Mouse (Mus musculus) CD4-positive helper T cell, adult 2 months (primary cell): ENCODE measurements around the gene Gm29427.

Source experiments
- DNase-seq: peaks from one replicate; pipeline ENCODE4 v3.0.0-alpha.2; 2012; ENCODE audit warnings: low read depth, missing footprints, low spot score

The Gm29427 gene

DNA sequence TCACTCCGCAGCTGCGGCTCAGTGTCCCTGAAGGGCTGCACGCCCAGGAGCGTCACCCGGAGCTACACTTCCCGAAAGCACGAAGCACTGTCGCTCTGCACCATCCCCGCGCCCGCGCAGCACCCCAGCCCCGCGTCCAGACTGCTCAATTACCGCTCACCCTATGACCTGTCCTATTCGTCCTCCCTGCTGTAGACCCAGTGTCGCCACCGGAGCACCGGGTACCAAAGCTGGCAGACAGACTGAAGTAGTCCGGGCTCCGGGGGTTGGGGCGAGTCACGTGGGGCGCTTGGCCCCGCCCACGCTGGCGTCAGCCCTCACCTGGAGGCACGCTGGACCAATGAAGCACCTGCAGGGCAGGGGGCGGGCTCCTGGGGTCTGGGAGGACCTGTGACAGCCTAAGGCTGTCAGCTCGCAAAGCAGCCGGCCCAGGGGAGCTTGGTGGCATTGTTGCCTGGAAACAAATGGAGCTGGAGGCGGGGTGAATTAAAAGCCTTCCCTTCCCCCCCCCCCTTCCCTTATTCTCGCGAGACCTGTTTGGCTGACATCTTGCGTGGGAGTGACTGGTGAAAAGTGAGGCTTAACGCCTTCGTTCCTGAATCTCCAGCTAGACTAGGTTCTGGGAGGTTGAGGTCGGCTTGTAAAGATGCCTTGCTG lies at the start of gene Gm29427:
TSS of gene Gm29427 (minus strand) at position 239 of the 657 bp plus-strand sequence.
- peak; percentile 99 for DNase-seq

DNA sequence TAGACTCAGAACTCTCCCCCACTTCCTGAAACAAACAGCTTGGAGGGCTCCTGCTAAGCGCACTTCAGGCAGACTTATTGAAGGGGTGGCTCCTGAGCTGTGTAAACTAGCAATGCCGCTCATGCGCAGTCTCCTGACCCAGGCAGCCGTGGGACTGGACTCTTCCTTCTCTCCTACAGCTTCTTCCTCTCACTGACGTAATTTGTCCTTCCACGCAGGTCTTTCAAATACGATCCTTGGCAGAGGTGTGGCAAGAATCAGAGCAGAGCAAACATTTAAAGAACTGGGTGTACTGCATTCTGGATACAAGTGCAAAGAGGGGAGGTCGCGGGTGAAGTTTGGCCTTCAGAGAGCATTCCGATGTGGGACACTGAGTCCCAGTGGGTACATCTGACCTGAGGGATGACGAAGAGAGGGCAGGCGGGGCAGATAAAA lies 48.4 kb upstream of the Gm29427 start:
- DNase-seq, result no peak

DNA sequence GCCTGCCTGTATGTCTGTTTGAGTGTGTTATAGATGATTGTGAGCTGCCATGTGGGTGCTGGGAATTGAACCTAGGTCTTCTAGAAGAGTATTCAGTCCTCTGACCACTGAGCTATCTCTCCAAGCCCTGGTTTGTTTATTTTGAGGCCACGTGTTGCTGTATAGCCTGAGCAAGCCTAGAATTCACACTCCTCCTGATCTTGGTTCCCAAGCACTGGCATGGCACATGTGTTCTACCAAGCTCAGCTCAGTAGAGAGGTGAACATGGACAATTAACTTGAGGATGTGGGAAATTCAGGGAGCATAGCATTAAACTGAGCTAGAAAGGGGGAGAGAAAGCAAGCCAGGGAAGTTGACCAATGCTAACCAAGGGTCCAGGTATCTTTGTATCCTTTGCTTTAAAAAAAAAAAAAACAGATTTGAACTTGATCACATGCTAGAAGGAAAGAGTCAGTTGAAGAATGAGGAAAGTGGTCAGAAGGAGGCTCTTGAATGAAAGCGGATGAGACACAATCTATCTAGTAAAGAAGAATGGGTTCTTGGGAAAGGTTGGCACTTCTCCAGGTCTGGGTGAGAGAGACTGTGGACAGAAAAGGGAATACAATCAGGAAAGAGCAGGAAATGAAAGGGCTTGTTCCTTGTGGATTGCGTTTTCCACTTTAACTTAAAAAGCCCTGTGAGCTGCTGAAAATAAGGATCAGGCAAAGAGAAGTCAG lies 46.6 kb upstream of the Gm29427 start:
- no peak for DNase-seq

DNA sequence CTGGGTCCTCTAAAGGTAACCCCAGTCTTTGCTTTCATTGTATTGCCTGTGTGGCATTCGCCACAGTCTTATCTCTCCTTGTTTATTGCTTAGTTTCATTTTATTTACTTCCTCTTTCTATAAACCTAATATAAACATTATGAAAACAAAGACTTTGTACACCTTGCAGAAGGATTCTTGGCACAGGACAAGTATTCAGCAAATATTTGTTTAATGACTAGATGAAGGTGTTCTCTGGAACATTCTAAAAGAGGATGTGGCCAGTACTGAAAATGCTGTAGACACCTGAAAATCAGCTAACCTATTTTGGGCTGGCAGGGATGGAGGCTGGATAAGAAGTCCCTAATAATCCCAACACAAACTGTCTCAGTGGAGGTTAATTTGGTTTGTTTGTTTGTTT lies 46.0 kb upstream of the Gm29427 start:
- DNase-seq, result no peak

DNA sequence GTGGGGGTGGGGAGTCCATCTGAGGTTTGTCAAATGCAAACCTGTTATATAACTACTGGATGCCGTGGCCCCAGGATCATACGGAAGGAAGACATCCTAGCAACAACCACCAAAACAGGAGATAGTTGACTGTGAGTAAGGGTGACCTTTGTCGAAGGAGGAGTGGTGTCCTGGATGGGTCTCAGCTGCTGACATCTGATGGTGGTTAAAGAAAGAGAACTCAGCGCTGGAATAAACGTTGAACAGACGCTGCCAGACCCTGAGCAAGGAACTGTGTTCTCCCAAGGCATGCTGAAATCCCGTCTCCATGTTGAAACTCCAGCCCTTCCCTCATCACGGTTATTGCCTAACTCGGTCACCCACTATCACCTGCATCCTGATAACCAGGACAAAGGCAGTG lies 44.1 kb upstream of the Gm29427 start:
- DNase-seq, result no peak

DNA sequence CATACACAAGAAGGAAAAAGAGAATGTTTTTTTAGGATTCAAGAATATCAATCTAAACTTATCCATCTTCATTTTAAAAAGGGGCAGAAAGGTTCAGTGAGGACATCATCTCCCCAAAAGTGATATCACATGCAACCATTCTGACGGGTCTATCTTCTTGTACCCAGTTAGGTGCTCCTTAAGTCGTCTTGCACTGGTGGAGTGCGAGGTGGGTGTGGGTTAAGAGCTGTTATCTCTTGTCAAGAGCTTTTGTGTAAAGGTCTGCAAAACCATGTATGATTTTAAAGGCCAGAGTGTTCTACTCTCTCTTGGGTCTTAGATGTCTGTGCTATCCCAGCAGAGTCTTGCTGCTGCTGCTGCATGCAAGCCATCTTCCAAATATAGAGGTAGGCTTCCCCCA lies 31.2 kb upstream of the Gm29427 start:
- DNase-seq, result no peak

DNA sequence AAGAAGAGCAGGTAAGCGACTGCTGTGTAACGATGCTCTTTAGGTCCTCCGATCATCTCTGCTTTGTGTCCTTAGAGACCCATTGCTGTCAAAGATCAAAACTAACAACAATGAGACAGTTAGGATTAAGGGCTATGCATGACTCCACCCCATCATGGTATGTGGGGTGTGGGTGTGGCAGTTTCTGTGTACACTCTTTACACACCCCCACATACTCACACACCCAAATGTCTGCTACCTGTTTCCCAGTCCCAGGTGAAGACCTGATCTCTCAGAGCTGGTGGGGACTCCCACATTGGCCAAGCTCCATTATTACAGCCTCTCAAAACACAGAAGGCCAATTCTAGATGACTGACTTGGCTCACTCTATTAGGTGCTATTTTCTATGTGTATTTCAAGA lies 30.0 kb upstream of the Gm29427 start:
- no peak for DNase-seq

DNA sequence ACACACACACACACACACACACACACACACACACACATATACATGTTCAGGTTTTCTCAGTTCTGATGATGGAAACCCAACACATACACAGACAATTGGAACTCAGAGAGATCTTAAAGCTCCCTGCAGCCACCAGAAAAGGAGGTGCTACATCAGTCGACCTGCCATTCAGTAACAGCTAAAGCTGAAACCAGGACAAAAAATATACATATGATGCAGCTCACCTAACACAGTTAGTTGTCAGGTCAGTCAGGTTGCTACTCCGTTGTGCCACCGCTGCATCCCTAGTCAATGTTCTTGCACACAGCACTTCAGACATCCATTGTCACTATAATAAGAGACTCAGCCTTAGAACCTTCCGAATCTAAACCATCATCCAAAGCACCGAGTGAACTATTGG lies 29.4 kb upstream of the Gm29427 start:
- no peak for DNase-seq

DNA sequence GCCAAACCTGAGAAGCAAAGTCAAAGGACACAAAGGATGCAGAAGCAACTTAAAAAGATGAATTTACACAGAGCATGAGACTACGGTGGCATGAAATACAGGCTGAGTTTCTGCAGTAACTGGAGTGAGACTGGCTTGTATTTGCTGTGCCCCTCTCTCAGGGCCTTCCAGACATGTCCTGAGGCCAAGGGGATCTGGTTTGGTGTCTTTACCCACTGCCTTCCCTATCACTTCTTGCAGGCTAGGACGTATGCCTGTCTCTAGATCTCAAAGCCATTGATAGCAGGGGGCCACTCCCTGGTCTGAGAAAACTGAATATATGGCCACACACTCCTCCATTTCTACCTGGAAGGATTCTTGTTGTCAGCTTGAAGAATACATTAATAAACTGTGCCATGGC lies 28.6 kb upstream of the Gm29427 start:
- no peak for DNase-seq

DNA sequence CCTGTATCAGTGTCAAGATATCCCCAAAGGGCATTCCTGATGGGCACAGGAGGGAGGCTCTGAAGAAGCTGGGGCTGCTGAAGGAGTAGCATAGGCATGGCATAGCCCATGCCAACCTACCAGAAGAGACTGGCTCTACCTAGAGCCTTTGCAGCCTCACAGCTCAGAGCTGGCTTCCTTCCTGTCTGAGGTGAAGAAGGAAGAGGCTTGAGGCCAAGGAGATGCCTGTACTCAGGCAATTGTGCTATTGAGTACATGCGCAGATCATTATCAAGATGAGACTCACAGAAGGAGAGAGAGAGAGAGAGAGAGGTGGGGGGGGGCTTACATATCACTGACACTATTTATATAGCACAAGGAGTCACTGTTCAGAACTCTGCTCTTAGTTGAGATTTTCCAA lies 28.2 kb upstream of the Gm29427 start:
- DNase-seq, result peak; percentile 23

DNA sequence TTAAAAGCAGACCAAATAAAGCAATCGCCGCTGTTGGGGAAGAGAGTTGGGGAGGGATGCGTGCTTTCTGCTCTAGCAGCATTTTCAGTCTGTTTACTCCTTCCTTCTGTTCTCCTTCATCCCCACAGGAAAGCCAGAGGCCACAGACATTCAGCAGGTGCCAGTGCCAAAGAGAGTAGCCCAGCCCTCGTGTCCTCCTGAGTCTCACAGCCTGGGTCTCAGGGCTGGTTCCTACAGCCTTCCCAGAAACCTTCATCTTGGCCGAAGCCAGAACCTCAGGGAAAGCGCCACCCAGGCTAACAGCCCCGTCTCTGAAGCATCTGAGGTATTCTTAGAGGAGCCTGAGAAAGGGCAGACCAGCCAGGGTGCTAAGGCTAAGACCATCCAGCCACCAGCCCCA lies 26.6 kb upstream of the Gm29427 start:
- DNase-seq, result no peak

DNA sequence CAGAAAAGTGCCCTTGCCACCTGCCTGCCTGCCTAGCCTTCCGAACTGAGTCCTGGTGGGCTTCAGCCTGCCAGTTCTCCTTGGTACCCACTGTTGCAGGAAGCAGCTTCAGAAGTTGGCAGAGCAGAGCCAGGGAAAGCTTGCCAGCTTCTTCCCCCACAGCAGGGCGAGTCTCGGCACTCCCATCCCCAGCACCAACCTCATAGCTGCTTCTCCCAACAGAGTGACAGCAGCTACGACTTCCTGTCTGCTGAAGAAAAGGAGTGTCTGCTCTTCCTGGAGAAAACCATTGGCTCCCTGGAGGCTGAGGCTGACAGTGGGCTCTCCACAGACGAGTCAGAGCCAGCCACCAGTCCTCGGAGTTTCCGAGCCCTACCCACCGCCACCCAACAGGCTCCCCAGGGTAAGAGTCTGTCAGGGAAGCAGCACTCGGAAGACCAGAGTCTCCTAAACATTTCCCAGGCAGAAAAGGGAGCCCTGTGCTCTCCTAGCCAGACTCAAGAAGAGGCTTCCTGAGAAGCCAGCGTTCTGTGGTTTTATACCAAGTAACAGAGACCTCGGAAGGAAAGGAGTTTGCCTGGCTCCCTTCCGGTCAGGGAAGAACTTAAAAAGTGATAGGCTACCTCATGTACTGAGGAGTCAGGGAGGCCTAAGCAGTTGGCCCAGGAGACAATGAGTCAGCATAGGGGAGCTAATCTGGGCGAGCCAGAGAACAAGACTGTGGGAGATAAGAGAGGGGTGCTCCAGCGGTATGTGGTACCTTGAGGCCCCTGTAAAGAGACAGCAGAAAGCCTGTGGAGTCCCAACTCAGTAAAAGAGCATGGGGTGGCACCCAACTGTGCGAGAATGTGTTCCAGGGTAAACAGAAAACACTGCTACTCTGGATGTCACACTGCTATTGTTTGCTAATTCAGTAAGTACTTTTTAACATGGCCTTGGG lies 25.5 kb upstream of the Gm29427 start:
- DNase-seq, result no peak

DNA sequence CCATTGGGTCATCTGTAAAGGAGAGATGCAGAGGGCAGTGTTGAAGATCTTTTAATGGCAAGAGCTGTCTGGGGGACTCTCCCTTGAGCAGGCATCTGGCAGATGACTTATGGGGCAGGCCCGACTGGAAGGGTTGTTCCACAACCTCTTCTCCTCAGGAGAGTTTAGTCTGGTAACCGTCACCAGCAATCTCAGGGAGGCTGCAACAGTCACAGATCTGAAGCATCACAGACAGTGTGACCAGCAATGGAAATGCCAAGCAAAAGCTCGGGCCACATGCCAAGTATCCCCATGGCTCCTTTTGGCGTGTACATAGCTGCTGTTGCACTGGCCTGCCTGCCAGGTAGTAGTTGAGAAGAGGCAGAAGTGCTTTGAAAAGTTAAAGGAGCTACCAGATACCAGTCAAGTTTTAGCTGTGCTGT lies 24.6 kb upstream of the Gm29427 start:
- DNase-seq, result no peak

DNA sequence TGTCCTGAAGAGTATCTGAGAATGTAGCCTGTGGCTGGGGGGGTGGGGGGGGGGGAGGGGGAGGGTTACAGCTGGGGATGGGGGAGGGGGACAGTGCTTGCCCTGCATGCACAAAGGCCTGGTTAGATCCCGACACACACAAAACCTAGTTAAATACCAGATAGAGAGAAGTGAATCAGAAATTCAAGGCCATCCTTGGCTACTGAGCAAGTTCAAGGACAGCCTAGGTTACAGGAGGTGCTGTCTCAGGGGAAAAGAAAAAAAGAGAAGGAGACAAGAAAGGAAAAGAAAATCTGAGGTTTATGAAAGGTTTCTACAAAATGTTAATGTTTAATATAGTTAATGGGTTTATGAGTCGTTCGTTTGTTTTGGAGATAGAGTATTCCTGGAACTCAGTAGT lies 24.0 kb upstream of the Gm29427 start:
- no peak for DNase-seq

DNA sequence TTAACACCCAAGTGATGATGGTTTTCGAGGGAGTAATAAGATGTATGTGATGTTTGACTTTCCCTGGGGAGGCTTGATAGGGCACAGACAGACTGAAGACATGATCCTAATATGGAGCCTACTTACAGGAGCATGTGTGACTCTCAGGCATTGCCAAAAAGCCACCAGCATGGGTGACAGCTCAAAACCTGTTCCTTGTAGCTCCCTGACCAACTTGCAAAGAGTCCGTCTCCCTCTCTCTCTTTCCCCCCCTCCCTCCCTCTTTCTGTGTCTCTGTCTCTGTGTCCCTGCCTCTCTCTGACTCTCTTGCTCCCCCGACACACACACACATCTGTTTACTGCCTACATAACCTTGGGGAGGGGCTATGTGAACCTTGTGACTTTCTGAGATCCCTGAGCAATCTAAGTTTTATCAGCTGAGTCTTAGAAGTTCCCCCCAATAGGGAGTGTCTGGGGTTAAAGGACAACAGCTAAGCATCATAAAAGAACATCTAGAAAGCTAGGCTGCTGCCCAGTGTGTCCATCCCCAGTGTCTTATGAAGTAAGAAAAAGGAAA lies 23.0 kb upstream of the Gm29427 start:
- DNase-seq, result no peak

DNA sequence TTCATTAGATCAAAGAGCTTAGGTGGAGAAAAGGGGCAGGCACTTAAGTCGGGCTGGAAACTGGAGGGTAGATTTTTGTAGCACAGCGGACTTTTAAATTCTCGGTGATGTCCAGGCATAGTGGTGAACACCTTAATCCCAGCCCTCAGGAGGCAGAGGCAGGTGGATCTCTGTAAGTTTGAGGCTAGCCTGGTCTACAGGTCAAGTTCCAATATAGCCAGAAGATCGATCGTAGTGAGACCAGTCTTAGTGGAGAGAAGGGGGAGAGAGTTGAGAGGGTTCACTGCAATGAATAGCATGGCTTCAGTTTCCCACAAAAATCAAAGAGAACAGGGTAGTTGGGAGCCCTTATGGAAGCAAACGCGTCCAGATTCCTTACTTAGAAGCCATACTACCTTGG lies 22.3 kb upstream of the Gm29427 start:
- DNase-seq, result no peak

DNA sequence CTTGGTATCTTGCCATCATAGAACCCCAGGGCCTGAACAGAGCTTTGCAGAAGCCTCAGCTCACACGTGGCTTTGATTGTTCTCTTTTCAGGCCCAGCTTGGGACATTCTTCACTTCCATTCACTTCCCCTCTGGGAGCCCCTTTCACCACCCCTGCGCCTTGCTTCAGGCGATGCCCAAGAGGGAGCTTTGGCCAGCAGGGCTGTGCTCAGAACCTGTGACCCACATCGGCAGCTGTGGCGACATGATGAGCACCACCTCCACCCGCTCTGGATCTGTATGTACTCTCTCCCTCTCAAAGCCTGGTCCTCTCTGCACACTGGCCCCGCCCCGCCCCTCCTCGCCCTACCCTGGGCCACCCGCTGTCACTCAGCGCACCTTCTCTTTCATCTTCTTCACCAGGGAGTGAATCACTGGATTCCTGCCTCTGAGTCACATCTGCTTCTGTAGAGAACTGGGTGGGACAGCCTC lies 21.8 kb upstream of the Gm29427 start:
- no peak for DNase-seq

DNA sequence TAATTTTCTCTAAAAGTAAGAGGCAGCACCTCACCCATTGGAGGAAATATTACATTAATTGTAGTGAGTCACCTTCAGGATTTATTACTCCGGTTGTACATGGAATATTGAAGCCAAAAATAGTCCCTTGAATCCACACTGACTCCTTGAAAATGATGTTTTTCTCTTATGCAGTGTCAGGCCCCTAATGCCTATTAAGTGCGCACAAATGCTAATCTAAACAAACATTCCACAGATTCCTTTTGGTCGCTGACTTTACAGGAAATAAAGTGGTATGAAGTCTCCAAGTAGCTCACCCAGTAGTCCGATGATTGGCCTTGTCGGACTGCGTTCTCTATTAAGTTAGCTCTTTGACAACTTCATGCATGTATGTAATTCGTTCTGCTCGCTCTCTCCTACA lies 19.3 kb upstream of the Gm29427 start:
- no peak for DNase-seq

DNA sequence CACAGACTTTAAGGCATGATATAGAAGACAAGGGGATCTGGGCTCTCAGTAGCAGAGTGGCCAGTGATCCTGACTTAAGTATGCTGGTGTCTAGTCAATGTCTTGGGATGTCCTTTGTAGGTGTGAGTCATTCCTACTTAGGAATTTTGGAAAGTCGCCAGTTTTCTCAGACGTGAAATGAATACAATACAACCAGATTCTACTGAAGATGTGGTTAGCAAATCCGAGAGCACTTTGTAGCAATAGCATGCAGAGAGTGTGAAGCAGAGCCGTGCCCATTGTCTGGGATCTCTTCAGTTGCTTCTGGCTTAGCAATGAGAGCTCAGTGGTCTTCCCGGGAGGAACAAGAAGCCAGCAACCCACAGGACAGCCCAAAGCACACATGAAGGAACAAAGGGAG lies 18.9 kb upstream of the Gm29427 start:
- DNase-seq, result no peak

DNA sequence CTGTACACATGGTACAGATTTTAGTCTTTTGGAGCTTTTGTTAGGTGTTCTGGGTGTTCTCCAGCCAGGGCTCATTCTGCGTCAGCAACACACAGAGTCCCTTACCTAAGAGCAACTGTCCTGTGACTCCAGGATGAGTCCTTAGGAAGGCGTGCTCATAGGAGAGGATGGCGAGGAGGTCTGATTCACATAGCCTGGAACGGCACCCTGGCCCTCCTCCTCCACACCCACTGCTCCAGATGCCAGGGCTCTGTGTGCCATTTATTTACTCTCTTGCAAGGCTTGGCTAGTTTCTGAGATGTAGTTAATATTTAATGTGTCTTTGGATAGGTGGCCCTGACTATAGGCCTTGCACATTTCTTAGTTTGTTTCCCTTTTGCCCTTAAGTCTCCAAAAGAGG lies 18.1 kb upstream of the Gm29427 start:
- DNase-seq, result no peak

DNA sequence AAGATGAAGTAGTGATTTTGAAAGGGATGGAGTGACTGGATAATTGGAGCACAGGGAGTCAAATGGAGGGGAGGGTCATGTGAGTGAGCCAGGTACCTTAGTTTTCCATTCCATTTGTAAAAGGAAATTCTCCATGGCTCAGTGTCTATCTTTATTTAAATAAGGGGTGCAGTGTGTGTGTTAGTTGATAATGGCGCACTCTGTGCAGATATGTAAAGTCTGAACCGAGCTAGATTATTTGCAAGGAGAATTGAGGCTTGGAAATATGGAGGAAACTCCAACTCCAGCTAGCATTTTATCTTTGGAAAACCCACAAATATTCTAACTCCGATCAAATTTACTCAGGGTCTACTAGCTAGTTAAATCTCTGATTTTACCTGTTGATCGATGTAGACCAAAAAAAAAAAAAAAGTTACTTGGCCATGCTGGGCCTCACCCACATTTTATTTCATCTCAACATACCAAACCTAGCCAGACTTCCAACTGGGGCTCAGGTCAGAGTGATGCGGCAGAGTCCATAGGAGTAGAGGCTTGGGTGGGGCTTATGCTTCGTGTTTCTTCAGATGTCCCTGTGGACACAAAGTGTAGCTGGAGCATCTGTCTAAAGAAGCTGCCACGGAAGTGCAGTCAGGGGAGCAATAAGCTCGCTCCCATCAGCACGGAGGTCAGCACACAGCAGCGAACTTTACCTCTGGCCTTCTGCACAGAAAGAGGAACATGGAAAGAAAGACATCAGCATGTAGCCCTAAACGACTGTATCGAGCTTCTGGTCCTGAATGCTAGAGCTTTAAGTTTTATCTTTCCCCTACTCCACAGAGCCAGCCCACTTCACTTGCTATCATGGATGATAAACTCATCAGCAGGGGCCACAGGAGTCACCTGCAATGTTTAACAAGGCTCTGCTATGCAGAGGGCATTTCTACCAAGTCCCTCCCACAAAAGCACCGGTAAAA lies 17.4 kb upstream of the Gm29427 start:
- no peak for DNase-seq
